Mouse (Mus musculus): ENCODE data around the gene Atp6v1b1. TPM values are rescaled to one million over a fixed set of nuclear protein-coding genes. Genes with fewer than 3 reads are reported as not detected.

Atp6v1b1 gene
- polyA plus RNA-seq, 1 experiment: not detected

- 7% methylated on average over 34 of the region's 34 CpGs for WGBS
- DNase-seq (ENCODE audit: low read depth, low spot score): no peak
Measured at GRCm38 (mm10) chr6:83714221-83715123, 28.3 kb upstream of the Atp6v1b1 start.

- WGBS: 9% methylated on average over 30 of the region's 30 CpGs
- DNase-seq (ENCODE audit: low read depth, low spot score): no peak
Measured at GRCm38 (mm10) chr6:83715461-83716196, 27.2 kb upstream of the Atp6v1b1 start.

GRCm38 (mm10) chr6:83717026-83717425 is 25.8 kb upstream of the Atp6v1b1 start:
- 6% methylated on average over 8 of the region's 8 CpGs for WGBS
- DNase-seq (ENCODE audit: low read depth, low spot score): no peak

GRCm38 (mm10) chr6:83722526-83722925 is 20.3 kb upstream of the Atp6v1b1 start:
- no peak for DNase-seq (ENCODE audit: low read depth, low spot score)
- 14% methylated on average over 6 of the region's 6 CpGs for WGBS

GRCm38 (mm10) chr6:83727178-83727577 is 15.6 kb upstream of the Atp6v1b1 start:
- DNase-seq (ENCODE audit: low read depth, low spot score): no peak
- 48% methylated on average over 4 of the region's 4 CpGs for WGBS

- no peak for DNase-seq (ENCODE audit: low read depth, low spot score)
- 80% methylated on average over 3 of the region's 3 CpGs for WGBS
Measured at GRCm38 (mm10) chr6:83728488-83728887, 14.3 kb upstream of the Atp6v1b1 start.

- 57% methylated on average over 14 of the region's 14 CpGs for WGBS
- DNase-seq (ENCODE audit: low read depth, low spot score): no peak
Measured at GRCm38 (mm10) chr6:83729350-83729970, 13.3 kb upstream of the Atp6v1b1 start.

GRCm38 (mm10) chr6:83731128-83731527 is 11.7 kb upstream of the Atp6v1b1 start:
- WGBS: 31% methylated on average over 5 of the region's 5 CpGs
- no peak for DNase-seq (ENCODE audit: low read depth, low spot score)

GRCm38 (mm10) chr6:83737311-83737710 is 5.5 kb upstream of the Atp6v1b1 start:
- 31% methylated on average over 13 of the region's 13 CpGs for WGBS
- no peak for DNase-seq (ENCODE audit: low read depth, low spot score)

GRCm38 (mm10) chr6:83738596-83738995 is 4.2 kb upstream of the Atp6v1b1 start:
- 13% methylated on average over 6 of the region's 6 CpGs for WGBS
- DNase-seq (ENCODE audit: low read depth, low spot score): no peak

- no peak for DNase-seq (ENCODE audit: low read depth, low spot score)
- WGBS: 37% methylated on average over 5 of the region's 5 CpGs
Measured at GRCm38 (mm10) chr6:83743212-83743611, 422 bp downstream of the Atp6v1b1 start.

- 41% methylated on average over 5 of the region's 5 CpGs for WGBS
- no peak for DNase-seq (ENCODE audit: low read depth, low spot score)
Measured at GRCm38 (mm10) chr6:83744126-83744525, 1.3 kb downstream of the Atp6v1b1 start.

- WGBS: 34% methylated on average over 5 of the region's 5 CpGs
- no peak for DNase-seq (ENCODE audit: low read depth, low spot score)
Measured at GRCm38 (mm10) chr6:83744557-83744956, 1.8 kb downstream of the Atp6v1b1 start.

GRCm38 (mm10) chr6:83745466-83745865 is 2.7 kb downstream of the Atp6v1b1 start:
- 54% methylated on average over 2 of the region's 2 CpGs for WGBS
- no peak for DNase-seq (ENCODE audit: low read depth, low spot score)

- 77% methylated on average over 3 of the region's 3 CpGs for WGBS
- DNase-seq (ENCODE audit: low read depth, low spot score): no peak
Measured at GRCm38 (mm10) chr6:83749286-83749685, 6.5 kb downstream of the Atp6v1b1 start.

GRCm38 (mm10) chr6:83750171-83750684 is 7.4 kb downstream of the Atp6v1b1 start:
- 8% methylated on average over 11 of the region's 11 CpGs for WGBS
- peak; percentile 29 for DNase-seq (ENCODE audit: low read depth, low spot score)

GRCm38 (mm10) chr6:83756051-83756450 is 13.3 kb downstream of the Atp6v1b1 start:
- WGBS: 87% methylated on average over 9 of the region's 9 CpGs
- DNase-seq (ENCODE audit: low read depth, low spot score): no peak

GRCm38 (mm10) chr6:83762344-83762743 is 19.6 kb downstream of the Atp6v1b1 start, which contains the start of gene Ankrd53:
Ankrd53 (plus strand) TSS chr6:83762644.
- no peak for DNase-seq (ENCODE audit: low read depth, low spot score)
- 35% methylated on average over 6 of the region's 6 CpGs for WGBS

GRCm38 (mm10) chr6:83762880-83763431 is 20.2 kb downstream of the Atp6v1b1 start:
- 4% methylated on average over 35 of the region's 35 CpGs for WGBS

GRCm38 (mm10) chr6:83766982-83767381 is 24.2 kb downstream of the Atp6v1b1 start:
- 90% methylated on average over 3 of the region's 3 CpGs for WGBS
- DNase-seq (ENCODE audit: low read depth, low spot score): no peak

More at GRCm38 (mm10) chr6:83762880-83763431, 20.2 kb downstream of the Atp6v1b1 start:
- DNase-seq (ENCODE audit: low read depth, low spot score): peak; percentile 11

Measured in large intestine, adult 2 months (tissue).